Mouse (Mus musculus) thymus, adult 2 months (tissue): ENCODE measurements around the gene Mtif3. TPM values are rescaled to one million over a fixed set of nuclear protein-coding genes. Genes with fewer than 3 reads are reported as not detected.

Source experiments
- DNase-seq: peaks from one replicate; pipeline ENCODE4 v3.0.0; 2021
- H3K27ac ChIP-seq: fragments of 200-500 bp; 2 replicates; pipeline ENCODE4 v1.5.1; 2012; ENCODE audit warnings: low read length, control low read depth; ENCODE audit not compliant: control insufficient read depth, insufficient read depth
- H3K27me3 ChIP-seq: fragments of 200-500 bp; 2 replicates; pipeline ENCODE4 v1.6.1; 2012; ENCODE audit warnings: mild to moderate bottlenecking, low read length, moderate library complexity, mixed read lengths; ENCODE audit not compliant: control insufficient read depth, insufficient read depth
- H3K36me3 ChIP-seq: fragments of 200-500 bp; 2 replicates; pipeline ENCODE4 v1.6.1; 2012; ENCODE audit warnings: mild to moderate bottlenecking, low read length, moderate library complexity; ENCODE audit not compliant: control insufficient read depth, insufficient read depth
- H3K4me1 ChIP-seq: fragments of 200-500 bp; replicated peaks from 2 replicates; pipeline ENCODE4 v1.6.1; 2012; ENCODE audit warnings: low read length; ENCODE audit not compliant: control insufficient read depth, insufficient read depth
- H3K4me3 ChIP-seq: fragments of 200-500 bp; 2 replicates; pipeline ENCODE4 v1.5.1; 2012; ENCODE audit warnings: mild to moderate bottlenecking, low read length, control low read depth, moderate library complexity; ENCODE audit not compliant: control insufficient read depth, insufficient read depth
- CTCF ChIP-seq: fragments of 200-500 bp; IDR thresholded peaks from 2 replicates; pipeline ENCODE4 v1.5.1; 2012; ENCODE audit warnings: mild to moderate bottlenecking, control low read depth, low read length, moderate library complexity, borderline replicate concordance; ENCODE audit not compliant: control insufficient read depth, poor library complexity, insufficient read depth; ENCODE audit errors: extremely low read depth
- POLR2A ChIP-seq: fragments of 200-500 bp; IDR thresholded peaks from 2 replicates; pipeline ENCODE4 v1.6.1; 2012; ENCODE audit warnings: mild to moderate bottlenecking, low read length, control low read depth, moderate library complexity; ENCODE audit not compliant: control insufficient read depth, poor library complexity, insufficient read depth; ENCODE audit errors: extremely low read depth
- WGBS: fragments of 180-500 bp; shearing (Covaris S2); methylation state at CpG from one replicate; pipeline ENCODE4 v1.1.7; 2018; 5-methylcytosine and 5-hydroxymethylcytosine counted together
- polyA plus RNA-seq: library from polyadenylated mRNA; depleted of rRNA; stranded (reverse); fragments of >200 nt; gene quantifications from 2 replicates; pipeline ENCODE4 v1.2.3, GENCODE M21; 2012

Mtif3 gene
- polyA plus RNA-seq, 1 experiment = 13.0 TPM

DNA sequence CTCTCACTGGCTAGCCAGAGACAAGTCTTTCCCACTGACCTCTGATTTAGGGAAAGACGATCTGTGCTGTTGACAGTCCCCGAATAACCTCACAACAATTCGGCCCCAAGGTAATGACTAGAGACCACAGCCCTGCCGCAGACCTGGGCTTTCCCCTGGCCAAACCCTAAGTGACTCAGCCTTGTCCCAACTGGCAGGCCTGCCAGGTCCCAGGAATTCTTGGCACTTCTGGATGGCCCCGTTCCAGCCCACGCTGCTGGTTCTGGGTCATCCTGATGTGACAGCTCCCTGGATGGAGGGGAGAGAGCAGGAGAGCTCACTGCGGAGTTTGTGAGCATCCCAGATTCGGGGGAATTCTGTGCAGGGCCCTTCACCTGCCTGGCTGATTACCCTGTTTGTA lies 29.9 kb upstream of the Mtif3 start:
- WGBS = 84% methylated on average over 8 of the region's 8 CpGs
- Histone ChIP-seq H3K4me3 (no peak overlapping the region), H3K27me3 (no peaks in the 10 kb centered on the region), H3K4me1 (no peaks in the 10 kb centered on the region), H3K27ac (no peak overlapping the region), H3K36me3 (no peaks in the 10 kb centered on the region)
- no peak for TF ChIP-seq CTCF
- no peak for TF ChIP-seq POLR2A
- DNase-seq = no peak

DNA sequence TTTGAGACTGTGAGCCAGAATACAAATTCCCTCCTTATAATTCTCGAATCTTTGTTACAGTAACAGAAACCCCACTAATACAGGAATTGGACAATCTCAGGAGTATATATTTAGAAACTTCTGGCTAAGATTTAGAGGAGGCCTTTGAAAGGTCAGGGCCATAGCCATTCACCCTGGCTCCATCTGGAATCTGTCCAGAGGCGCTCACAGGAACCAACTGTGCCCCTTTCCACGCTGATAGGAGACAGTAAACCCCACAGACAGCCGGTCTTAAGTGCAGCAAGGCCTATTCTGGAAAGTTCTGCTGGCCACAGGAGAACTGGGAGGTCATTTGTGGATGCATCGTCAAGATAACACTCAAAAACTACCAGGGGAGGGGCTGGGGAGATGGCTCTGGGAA lies 25.5 kb upstream of the Mtif3 start:
- Histone ChIP-seq H3K36me3 (no peaks in the 10 kb centered on the region), H3K4me1 (no peaks in the 10 kb centered on the region), H3K27me3 (no peaks in the 10 kb centered on the region; the same call in 1 of the 2 replicates), H3K27ac (no peak overlapping the region), H3K4me3 (no peak overlapping the region)
- 75% methylated on average over 5 of the region's 5 CpGs for WGBS
- DNase-seq = no peak
- TF ChIP-seq CTCF = no peak
- no peak for TF ChIP-seq POLR2A

GRCm38 (mm10) chr5:146987588-146987987 lies 24.0 kb upstream of the Mtif3 start:
- WGBS = 93% methylated on average over 10 of the region's 10 CpGs
- Histone ChIP-seq H3K4me3 (no peak overlapping the region), H3K27ac (no peak overlapping the region), H3K27me3 (no peaks in the 10 kb centered on the region; the same call in 1 of the 2 replicates), H3K4me1 (no peaks in the 10 kb centered on the region), H3K36me3 (no peaks in the 10 kb centered on the region)
- TF ChIP-seq POLR2A = no peak
- no peak for TF ChIP-seq CTCF
- no peak for DNase-seq

GRCm38 (mm10) chr5:146985725-146986433 lies 22.3 kb upstream of the Mtif3 start:
- Histone ChIP-seq H3K27ac (no peak overlapping the region), H3K27me3 (no peaks in the 10 kb centered on the region; the same call in 1 of the 2 replicates), H3K36me3 (no peaks in the 10 kb centered on the region), H3K4me1 (no peaks in the 10 kb centered on the region), H3K4me3 (no peak overlapping the region)
- no peak for TF ChIP-seq CTCF
- no peak for TF ChIP-seq POLR2A
- no peak for DNase-seq
- 74% methylated on average over 21 of the region's 21 CpGs for WGBS

DNA sequence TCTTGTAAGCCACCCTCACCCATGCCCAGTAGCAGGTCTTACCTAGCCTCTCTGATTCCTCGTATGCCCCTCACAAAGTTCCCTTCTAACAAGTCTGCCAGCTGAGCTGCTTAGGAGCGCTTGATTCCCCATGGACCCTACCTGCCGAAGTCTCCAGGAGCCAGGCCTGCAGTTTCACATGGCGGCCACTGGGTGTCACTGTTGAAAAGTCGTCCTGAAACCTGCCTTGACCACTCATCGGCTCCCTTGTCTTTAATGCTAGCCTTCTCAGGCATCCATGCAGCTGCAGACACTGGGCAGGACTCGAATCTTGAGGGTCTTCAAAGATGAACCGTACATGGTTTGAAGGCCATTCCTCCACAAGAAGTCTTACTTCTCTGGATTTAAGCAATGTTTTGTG lies 19.6 kb upstream of the Mtif3 start:
- TF ChIP-seq CTCF (peak; percentile 87), POLR2A (no peak)
- Histone ChIP-seq H3K27me3 (no peaks in the 10 kb centered on the region; the same call in 1 of the 2 replicates), H3K4me3 (no peak overlapping the region), H3K27ac (no peak overlapping the region), H3K4me1 (no peaks in the 10 kb centered on the region), H3K36me3 (no peaks in the 10 kb centered on the region)
- peak; percentile 49 for DNase-seq
- WGBS = 9% methylated on average over 8 of the region's 8 CpGs

DNA sequence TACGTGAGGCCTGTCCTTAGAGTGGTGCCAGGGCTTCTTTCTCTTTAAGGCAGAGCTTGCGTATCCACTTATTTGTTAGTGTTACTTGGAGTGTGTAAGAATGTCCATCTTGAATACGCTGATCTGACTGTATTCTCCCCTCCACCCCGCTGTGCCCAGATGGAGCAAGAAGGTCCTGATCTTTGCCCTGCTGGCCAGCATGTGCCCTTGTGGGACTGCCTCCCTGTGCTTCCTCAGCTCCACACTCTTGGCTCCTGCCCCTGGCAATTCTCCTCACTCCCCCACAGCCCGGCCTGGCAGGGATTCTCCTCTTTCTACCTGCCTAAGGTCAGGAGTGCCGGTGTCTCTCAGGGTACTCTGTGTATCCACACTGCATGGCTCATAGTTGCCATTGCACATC lies 17.8 kb upstream of the Mtif3 start:
- no peak for DNase-seq
- Histone ChIP-seq H3K4me3 (no peak overlapping the region), H3K4me1 (no peaks in the 10 kb centered on the region), H3K27me3 (no peaks in the 10 kb centered on the region; the same call in 1 of the 2 replicates), H3K36me3 (no peaks in the 10 kb centered on the region), H3K27ac (no peak overlapping the region)
- WGBS = 92% methylated on average over 6 of the region's 6 CpGs
- no peak for TF ChIP-seq CTCF
- TF ChIP-seq POLR2A = no peak
